ENCODE assay signal across 22 mouse cellular contexts in the genomic region with DNA sequence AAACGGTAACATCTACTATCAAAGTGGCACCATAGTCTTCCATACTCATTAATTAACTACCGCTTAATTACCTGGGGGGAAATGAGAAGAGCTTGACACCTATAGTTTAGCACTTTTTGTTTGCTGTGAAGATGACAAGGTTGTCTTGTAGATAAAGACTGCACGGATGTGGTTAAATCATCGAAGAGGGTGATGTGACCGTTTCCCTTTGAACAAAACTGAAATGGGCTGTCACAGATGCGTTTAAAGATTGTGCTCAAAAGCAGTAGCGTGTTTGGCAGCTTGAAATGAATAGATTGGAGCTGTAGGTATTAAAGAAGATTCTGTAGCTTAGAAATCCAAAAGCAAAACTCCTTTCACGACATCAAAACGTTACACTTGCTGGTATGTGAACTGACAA. TPM values are rescaled to one million over a fixed set of nuclear protein-coding genes. Genes with fewer than 3 reads are reported as not detected.
A peak's percentile ranks its signal among the peaks of the same experiment; 100 is the strongest.
DNase-seq lines count a peak whose midpoint lies in the region; ATAC-seq and TF ChIP-seq lines count a peak whose summit lies in the region.
"Had no signal": no experiment of that assay in that cellular context is flagged by ENCODE, and none has a peak within 500 bp of the region (broad histone marks: within the 10 kb centered on the region; RNA-seq: fewer than 3 reads in every experiment).

No protein-coding gene starts in this region.

- no peak overlapping the region for H3K4me3 ChIP-seq in layer of hippocampus, adult 2 months
- no peak overlapping the region for H3K4me3 ChIP-seq in limb, embryonic 10.5 days
- H3K4me3 ChIP-seq: embryonic facial prominence, embryonic 13.5 days; heart, embryonic 13.5 days; hindbrain, embryonic 15.5 days; midbrain, embryonic 12.5 days; myocyte had no signal

- H3K27ac ChIP-seq in layer of hippocampus, adult 2 months = no peak overlapping the region
- no peak overlapping the region for H3K27ac ChIP-seq in limb, embryonic 10.5 days
- H3K27ac ChIP-seq: embryonic facial prominence, embryonic 13.5 days; heart, embryonic 13.5 days; hindbrain, embryonic 15.5 days; midbrain, embryonic 12.5 days had no signal

- H3K9me3 ChIP-seq in limb, embryonic 10.5 days (replicated peaks) = no peaks in the 10 kb centered on the region
- H3K9me3 ChIP-seq: embryonic facial prominence, embryonic 13.5 days; heart, embryonic 13.5 days; hindbrain, embryonic 15.5 days; midbrain, embryonic 12.5 days had no signal

- peak; percentile 47 to 59 for DNase-seq in spleen, postnatal 36 days (ENCODE audit: low spot score in 2 of 2)
- DNase-seq in spleen, postnatal 4 days (ENCODE audit: low spot score in 2 of 2) = no peak
- no peak for DNase-seq in layer of hippocampus, adult 2 months (ENCODE audit: low spot score in 2 of 2)
- no peak for DNase-seq in kidney, postnatal 36 days
- no peak for DNase-seq in limb, embryonic 10.5 days (ENCODE audit: low spot score)
- DNase-seq in liver = no peak
- DNase-seq: adrenal gland, postnatal 10 days; cerebellum, adult 2 months; heart, postnatal 36 days; kidney, adult 8-10 months; kidney, postnatal 25 days; lung, adult 2 months; lung, postnatal 36 days; right cerebral cortex, adult 18-20 months had no signal

- H3K27me3 ChIP-seq in limb, embryonic 10.5 days (ENCODE audit: low read depth, poor library complexity, severe bottlenecking) = no peaks in the 10 kb centered on the region
- H3K27me3 ChIP-seq: embryonic facial prominence, embryonic 13.5 days; heart, embryonic 13.5 days; hindbrain, embryonic 15.5 days; midbrain, embryonic 12.5 days had no signal

- no peaks in the 10 kb centered on the region for H3K36me3 ChIP-seq in limb, embryonic 10.5 days
- H3K36me3 ChIP-seq: embryonic facial prominence, embryonic 13.5 days; heart, embryonic 13.5 days; midbrain, embryonic 12.5 days had no signal

- H3K4me1 ChIP-seq in limb, embryonic 10.5 days = no peaks in the 10 kb centered on the region
- H3K4me1 ChIP-seq: embryonic facial prominence, embryonic 13.5 days; heart, embryonic 13.5 days; hindbrain, embryonic 15.5 days; midbrain, embryonic 12.5 days had no signal

- peak; percentile 95 for ATAC-seq in activated CD4-positive, CD25-positive, alpha-beta regulatory T cell, adult 4 months
- peak; percentile 50; the same call in 1 of the 2 replicates for ATAC-seq in monocyte, adult 5-6 weeks (replicated peaks; ENCODE audit: insufficient number of reproducible peaks, low FRiP score, low TSS enrichment, poor library complexity, severe bottlenecking)
- ATAC-seq: forebrain, embryonic 16.5 days had no signal

- 89% methylated on average over 9 of the region's 9 CpGs for WGBS in limb, embryonic 10.5 days

- TF ChIP-seq CTCF in layer of hippocampus, adult 2 months (conservative IDR thresholded peaks at IDR 0.05) = no peak

RNA-seq across cellular contexts. Expression of a gene that starts 11.8 kb away (rescaled TPM):
- 10 to 100 TPM; 44.6 to 56.2 TPM for polyA plus RNA-seq in activated CD4-positive, CD25-positive, alpha-beta regulatory T cell, adult 4 months (2017; shearing (Covaris generic))
- 149 to 177 TPM (median 157 TPM) in 3 replicates for total RNA-seq in monocyte, adult 5-6 weeks (2017)
- 10 to 100 TPM; 11.9 to 12.2 TPM for total RNA-seq in layer of hippocampus, adult 2 months (2021)
- 2.5 and 2.9 TPM in 2 replicates for polyA plus RNA-seq in limb, embryonic 10.5 days (2016; fragmentation: Nextera tagmentation; extraction: Ambion mirVana)

Comparison
In these comparisons a context has a peak if more than half of its experiments do, and no peak if none do; other contexts are left out.
1. DNase-seq: peak in spleen, postnatal 36 days (2 of 2); none in spleen, postnatal 4 days (0 of 2), layer of hippocampus, adult 2 months (0 of 2), kidney, postnatal 36 days (0 of 2), limb, embryonic 10.5 days (single experiment) and liver (single experiment).
2. RNA of a gene that starts 11.8 kb away (total RNA-seq): 149 to 177 TPM in monocyte, adult 5-6 weeks; 11.9 to 12.2 TPM in layer of hippocampus, adult 2 months; every median in the first group is over 10 times any median in the second.